Mouse (Mus musculus) left cerebral cortex, postnatal 36 days (tissue): ENCODE results near the gene Asb2. TPM values are rescaled to one million over a fixed set of nuclear protein-coding genes. Genes with fewer than 3 reads are reported as not detected.
A peak's percentile ranks its signal among the peaks of the same experiment; 100 is the strongest.

Experiments
- DNase-seq, 2 experiments: peaks; one replicate each; pipeline ENCODE4 v3.0.0; 2021 to 2022; ENCODE audit warnings: low spot score in 2 of 2, mixed read lengths in 1 of 2
- intact Hi-C: fragments of 180-260 bp; cut with DNase I; formaldehyde crosslinking; loops from one replicate; pipeline ENCODE4 v1.15.1; 2025
- total RNA-seq, 2 experiments: library from RNA; stranded (reverse); gene quantifications; 2 replicates each; pipeline ENCODE4 v1.2.3; 2021

Gene Asb2
- total RNA-seq, 2 experiments from 2014 or later: 2.8 to 4.0 TPM

DNA sequence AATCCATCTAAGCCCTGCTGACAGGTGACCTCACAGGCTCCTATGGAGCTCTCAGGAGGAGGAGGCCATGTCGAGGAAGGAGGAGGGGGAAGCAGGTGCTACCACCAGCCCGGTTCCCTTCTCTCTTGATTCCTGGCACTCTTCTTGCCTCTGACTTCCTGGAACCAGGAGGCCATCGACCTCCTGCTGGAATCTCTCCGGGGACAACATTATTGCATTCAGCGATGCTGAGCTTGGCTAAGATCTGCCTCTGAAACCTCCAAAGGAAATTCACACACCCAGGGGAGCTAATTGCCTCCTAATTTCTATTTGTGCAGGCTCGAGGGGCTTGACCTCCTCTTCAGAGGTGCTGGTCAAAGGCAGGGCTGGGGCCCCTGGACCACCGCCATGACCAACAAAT lies 28.7 kb downstream of the Asb2 start:
- intact Hi-C loops: no loop called here
- no peak for DNase-seq

DNA sequence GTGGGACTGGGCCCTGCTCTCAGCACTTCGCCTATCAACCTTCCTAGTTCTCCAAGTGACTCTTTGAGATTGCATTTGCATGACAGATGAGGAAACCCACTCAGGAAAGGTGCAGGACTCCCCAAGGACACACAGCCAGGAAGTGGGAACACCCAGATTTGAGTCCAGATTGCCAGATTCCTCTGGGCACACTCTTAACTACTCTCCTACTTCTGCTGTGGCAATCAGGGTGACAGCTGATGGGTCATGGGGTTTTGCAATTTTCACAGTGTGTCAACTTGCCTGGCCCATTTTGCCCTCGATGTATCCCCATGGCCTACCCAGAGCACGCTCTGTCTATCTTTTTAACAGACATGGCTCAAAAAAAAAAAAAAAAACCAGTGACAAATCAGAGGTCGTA lies 29.2 kb downstream of the Asb2 start:
- intact Hi-C loops: no loop called here
- no peak for DNase-seq

DNA sequence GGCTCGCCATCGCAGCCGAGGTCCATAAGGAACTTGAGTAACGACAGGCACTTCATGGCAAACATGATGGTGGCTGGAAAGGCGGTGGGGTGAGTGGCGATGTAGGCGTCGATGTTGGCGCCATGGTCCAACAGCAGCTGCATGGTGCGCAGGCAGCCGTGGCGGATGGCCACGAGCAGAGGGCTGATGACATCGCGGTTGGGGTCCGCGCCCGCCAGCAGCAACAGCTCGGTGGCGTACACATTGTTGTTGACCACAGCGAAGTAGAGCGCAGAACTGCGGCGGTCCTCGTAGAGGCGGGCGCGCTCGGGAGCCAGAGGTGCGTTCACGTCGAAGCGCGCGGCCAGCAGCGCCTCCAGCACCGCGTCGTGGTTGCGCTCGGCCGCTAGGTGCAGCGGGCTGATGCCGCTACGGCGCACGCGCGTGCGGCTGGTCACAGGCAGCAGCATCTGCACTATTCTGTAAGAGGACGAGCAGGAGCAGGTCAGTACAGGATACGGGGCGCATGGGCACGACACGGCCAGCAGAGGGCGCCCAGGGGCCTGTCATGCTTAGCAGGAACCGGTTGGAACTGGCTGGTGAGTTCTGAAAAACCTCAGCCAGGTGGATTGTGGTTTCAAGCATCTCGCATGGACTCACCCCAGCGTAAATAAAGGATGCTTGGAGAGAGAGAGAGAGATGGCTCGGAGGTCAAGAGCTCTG lies 30.5 kb downstream of the Asb2 start:
- peak; percentile 82 to 86 for DNase-seq
- intact Hi-C loops: no loop called here

DNA sequence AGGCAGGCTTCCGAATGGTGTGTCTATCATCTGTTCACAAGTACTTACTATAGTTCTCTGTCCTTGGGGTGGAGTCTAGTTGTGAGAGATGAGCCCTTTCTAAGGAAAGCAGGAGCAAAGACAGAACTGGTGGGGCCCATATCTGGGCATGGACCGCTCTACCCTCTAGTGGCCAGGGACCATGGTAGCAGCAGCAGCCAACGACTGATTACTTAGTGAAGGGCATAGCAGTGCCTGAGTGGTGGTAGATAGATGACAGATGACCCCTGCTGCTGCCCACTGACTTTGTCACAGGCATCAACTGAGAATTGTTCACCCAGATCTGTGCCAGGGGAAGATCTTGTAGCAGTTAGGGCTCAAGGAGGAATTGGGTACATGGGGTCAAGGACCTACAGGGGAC lies 33.0 kb downstream of the Asb2 start:
- intact Hi-C loops: no loop called here
- DNase-seq: no peak

DNA sequence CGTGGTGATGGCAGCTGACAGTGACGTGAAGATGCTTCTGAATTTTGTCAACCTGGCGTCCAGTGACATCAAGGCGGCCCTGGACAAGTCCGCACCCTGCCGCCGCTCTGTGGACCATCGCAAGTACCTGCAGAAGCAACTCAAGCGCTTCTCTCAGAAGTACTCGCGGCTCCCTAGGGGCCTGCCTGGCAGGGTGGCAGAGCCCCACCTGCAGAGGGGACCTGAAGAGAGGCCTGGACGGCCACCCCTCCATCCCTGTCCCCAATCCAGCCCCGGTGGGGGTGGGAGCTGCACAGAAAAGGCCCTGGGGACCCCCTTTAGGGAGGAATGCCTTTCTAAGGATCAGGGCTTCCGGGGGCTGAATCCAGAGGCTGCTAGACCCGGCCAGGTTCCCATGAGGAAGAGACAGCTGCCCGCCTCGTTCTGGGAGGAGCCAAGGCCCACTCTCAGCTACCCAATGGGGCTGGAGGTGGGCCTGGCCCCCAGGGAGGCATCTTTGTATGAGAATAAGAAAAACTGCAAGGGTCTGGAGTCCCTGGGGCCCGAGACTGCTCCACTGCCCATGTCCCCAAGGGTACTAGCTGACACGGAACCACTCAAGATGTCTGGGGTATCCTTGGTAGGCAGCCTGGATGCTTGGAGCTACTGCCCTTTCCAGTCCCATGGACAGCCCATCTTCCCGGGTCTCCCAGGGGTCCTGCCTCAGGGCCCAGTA lies 39.8 kb downstream of the Asb2 start:
- no peak for DNase-seq
- intact Hi-C loops: loop anchor here (5.0 kb wide), 1 partner anchor 36 kb away; no protein-coding TSS in a partner anchor

DNA sequence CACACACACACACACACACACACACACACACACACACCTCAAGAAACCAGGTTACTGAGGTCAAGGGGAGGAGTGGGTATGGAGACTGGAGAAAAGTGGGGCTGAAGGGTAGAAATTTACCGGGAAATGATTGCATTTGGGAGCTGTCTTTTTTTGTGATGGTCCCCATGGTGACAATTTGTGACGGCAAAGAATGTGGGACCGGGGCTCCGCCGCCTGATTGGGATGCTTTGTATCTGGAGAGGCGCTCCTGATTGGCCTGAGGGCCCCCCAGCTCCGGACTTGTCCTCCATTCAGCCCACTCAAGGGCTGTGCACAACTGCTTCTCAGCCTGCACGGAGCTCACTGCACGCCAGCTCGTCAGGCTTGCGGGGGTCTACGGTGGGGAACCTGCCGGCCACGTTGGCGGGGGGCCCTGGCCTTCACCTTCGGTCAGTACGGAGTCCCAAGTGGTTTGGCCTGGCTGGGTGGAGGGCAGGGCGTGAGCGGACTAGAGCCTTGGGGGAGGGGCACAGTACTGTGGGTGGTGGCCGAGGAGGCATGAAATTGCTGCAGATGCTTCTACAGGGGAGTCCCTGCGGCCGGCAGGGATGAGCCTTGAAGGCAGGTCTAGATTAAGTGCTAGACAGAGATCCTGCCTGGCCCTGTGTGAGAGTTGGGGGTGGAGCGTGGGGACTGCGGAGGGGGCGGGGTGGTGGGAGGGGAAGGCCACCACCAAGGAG lies 41.0 kb downstream of the Asb2 start:
- no peak for DNase-seq
- intact Hi-C loops: loop anchor here (5.0 kb wide), 1 partner anchor 38 kb away; no protein-coding TSS in a partner anchor

DNA sequence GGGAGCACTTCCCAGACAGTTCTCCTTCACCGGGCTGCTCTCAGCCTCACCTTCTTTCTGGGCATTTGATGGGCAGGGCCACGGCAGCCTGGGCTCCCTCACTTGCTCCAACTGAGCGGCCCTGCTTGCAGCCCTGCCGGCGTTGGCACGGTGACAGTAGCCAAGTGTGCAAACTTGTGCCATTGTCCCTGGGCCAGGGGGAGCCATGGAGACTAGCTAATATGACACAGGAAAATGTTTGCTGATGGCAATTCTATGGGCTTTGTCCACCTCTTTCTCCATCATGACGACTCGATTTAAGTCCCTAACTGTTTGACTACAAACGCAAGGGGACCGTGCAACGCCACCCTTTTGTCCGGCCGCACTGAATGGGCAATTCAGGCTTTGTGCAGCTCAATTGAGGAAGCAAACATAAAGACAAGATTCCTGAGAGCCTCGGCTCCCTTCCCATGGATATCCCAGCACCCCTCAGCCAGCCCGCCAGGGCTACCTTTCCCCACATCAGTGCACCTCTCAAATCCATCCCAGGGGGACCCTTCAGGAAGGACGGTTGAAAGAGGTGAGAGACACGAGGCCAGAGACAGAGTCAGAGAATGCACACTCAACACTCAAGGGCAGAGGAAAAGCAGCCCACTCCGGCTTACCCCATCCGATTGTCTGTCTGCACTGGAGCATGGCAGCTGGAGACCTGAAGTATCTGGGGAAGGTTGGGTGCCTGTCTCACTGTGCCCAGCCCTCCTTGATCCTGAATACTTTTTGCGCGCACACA lies 41.7 kb downstream of the Asb2 start:
- intact Hi-C loops: no loop called here
- no peak for DNase-seq

DNA sequence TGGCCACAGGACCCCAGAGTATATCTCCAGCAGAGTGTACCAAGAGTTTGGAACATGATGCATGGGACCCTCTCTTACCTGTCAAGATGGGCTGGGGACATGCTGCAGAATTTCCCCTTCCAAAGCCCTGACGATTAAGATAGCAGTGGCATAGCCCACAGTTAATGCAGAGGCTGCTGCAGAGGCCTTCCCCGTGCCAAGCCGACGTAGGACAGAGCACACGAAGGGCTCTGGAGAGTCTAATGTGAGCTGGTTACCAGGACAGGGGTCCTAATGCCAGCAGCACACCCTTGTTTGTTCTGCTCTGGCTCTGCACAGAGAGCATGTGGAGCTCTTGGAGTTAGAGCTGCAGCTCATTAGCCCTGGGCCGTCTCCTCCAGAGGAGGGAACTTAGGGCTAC lies 42.5 kb downstream of the Asb2 start:
- no peak for DNase-seq
- intact Hi-C loops: no loop called here

DNA sequence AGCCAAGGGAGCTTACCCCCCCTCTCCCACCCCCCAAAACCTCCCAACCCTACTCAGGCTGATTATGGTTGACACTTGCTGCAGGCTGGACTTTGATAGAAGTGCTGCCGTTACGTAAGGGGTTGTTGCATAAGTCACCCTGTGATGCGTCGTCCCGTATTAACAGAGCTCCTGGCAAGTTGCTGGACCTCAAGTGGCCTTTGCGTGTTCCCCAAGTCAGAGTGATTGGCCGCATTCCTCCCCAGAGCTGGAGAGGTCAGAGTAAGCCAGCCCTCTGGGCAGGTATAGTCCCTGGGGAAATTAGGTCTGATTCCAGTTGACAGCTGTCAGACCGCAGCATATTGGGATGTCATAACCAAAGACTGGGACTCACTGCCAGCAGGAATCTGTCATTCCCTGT lies 43.9 kb downstream of the Asb2 start:
- DNase-seq: no peak
- intact Hi-C loops: no loop called here

DNA sequence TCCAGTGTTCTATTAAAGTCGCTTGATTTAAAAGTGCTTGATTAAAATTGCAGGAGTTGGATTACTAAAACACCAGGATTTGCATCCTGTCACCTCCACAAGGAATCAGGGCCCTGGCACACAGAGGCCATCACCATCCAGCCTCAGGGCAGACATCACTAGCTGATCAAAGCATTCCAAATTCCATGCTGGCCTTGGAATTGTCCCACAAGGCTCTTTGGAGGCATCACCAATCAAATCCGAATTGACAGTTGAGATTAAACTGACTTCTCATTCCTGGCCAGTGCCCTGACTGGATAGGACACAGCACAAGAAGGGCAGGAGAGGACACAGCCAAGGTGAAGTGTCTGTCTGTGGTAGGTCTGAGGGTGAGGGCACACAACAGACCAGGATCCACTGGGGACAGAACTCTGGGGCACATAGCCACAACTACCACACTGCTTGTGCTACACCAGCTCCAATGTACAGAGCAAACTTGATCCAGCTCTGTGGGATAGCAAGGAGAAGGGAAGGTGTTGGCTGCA lies 45.0 kb downstream of the Asb2 start, which contains the start of gene Fam181a:
Fam181a (plus strand) TSS at position 232 of the 524 bp plus-strand sequence.
- intact Hi-C loops: no loop called here
- no peak for DNase-seq

DNA sequence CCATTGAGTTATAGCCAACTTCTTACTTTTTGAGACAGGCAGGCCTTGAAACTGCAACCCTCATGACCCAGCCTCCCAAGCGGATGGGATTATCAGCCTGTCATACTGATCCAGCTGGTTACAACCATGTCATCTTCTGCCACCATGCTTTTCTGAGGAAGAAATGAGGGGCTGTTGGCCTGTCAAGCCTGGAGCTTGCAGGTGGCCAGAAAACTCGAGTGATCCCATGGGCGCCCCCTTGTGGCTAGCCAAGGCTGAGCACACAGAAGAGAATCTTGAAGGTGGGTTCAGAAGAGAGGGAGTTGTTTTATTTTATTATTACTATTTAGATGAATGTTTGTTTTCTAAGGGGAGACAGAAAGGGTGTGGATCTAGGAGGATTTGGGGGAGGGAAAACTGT lies 49.1 kb downstream of the Asb2 start:
- intact Hi-C loops: no loop called here
- DNase-seq: no peak

DNA sequence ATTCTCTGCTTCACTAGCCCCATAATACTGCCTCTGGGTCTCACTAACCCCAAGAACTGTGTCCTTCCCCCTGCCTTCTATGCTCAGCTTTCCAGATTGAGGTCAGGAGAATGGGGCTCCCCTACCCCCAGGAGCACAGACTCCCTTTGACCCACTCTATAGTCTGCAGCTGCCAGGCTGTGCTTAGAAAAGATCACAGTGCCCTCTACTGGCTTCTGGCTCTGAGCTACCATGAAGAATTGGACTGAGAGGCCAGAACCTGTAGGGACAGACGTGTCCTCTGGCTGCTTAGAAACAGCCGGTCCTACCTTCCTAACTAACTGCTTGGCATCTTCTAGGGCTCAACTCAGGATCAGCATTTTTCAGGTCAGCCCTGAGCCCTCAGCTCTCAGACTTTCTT lies 49.6 kb downstream of the Asb2 start:
- DNase-seq: no peak
- intact Hi-C loops: no loop called here

DNA sequence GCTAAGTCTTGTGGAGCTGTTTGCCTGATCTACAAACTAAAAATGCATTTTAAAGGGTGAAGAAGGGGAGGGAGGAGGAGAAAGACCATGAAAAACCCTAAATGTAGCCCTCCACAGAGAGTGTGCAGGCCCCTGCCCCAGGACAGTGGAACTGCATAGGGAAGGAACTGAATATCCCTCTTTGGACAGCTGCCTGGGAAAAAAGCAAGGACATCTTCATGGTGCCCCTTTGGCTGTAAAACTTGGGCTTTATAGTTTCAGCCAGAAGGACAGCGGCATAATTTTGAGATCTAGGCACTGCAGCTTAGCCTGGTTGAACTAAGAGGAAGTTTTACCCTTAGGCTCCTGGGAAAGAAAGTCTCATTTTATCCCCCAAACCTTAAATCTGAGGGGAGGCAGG lies 52.8 kb downstream of the Asb2 start:
- intact Hi-C loops: loop anchor here (5.0 kb wide), 2 partner anchors 41 to 61 kb away; partner anchors contain the start of gene Prima1
- no peak for DNase-seq

DNA sequence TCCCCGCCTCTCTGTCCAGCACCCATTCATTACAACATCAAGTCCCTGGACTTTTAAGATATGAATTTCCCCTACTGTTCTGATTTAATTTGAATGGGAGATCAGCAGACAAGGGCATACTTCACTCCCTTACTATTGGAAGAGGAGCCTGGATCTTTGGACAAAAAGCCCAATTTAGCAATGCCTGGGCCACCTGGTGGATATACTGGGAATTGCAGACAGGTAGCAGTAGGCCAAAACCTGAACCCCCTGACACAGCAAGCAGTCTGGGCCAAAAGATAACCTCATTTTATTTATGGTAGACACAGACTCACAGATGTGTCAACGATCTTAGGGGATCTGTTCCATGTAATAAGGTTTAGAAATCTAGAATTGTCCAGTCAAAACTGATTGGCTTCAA lies 54.2 kb downstream of the Asb2 start:
- peak; percentile 55 to 57 for DNase-seq
- intact Hi-C loops: loop anchor here (1.0 to 5.0 kb wide), 3 partner anchors 39 to 159 kb away; partner anchors contain the start of gene Prima1

DNA sequence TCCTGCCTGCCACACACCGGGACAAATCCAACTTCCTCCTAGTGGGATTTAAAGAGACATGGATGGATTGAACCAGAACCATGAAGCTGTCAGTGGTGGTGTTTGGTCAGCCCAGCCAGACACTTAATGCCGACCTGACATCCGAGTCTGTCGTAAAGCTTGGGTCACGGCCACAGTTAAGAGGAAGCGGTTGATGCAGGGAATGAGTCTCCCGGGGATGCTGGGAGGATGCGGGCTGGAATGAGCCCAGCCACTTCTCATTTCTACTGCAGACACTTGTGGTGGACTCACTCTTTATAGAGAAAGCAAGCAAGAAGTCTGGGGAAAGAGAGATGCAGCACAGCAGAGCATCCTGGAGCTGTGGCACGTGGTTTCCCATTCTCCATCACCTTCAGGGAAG lies 55.3 kb downstream of the Asb2 start:
- DNase-seq: no peak
- intact Hi-C loops: loop anchor here (5.0 kb wide), 2 partner anchors 38 to 58 kb away; partner anchors contain the start of gene Prima1

DNA sequence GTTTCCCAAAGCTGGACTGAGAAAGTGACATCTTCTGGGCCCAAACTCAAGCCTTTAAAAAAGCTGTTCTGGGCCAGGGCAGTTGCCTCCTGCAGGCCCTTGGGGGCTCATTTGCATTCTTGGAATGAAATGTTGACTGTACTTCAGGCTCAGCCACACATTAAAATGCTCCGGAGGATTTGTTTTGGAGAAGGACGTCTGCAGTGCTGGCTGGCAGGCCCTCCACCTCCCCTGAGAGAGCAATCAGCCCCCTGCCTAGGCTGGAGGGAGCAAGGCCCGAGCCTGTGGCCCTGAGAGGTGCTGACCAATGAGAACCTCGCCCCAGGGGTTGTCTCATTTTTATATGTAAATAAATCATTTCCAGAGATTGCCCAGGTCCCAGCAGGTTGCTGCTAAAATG lies 59.5 kb downstream of the Asb2 start:
- DNase-seq: no peak
- intact Hi-C loops: no loop called here

DNA sequence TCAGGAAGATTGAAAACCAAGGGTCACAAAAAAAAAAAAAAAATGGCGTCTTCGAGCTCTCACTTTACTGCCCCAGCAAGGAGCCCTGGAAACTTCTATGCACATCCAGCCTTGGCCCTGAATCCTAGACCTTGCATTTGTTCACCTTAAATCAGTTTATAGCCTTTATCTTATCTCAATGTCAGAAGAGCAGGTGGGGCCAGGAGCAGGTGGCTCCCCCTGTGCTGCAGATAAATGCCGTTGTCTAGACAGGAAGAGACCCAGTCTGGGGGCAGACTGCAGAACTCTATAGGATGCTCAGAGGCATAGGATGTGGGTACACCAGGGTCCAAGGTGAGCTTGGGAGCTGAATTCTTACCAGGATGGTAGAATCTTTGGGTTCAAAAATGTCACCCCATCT lies 63.4 kb downstream of the Asb2 start:
- DNase-seq: no peak
- intact Hi-C loops: no loop called here

DNA sequence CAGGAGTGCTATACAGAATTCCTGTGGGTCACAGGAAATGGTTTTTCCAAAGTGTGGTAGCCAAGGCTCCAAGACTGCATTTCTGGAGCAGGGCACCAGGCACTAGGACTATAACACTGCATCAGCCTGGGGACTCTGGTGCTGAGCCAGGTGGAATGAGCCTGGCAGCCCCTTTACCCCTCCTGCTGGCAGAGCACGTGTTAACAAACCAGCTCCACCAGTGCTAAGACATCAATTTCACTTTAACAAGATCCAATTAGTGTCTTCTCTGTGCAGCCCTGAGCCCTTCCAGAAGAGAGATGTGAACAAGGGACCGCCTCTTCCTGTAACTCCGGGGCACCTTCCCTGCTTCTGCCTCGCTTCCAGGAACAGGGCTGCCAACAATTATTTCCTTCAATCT lies 68.5 kb downstream of the Asb2 start:
- intact Hi-C loops: no loop called here
- no peak for DNase-seq

DNA sequence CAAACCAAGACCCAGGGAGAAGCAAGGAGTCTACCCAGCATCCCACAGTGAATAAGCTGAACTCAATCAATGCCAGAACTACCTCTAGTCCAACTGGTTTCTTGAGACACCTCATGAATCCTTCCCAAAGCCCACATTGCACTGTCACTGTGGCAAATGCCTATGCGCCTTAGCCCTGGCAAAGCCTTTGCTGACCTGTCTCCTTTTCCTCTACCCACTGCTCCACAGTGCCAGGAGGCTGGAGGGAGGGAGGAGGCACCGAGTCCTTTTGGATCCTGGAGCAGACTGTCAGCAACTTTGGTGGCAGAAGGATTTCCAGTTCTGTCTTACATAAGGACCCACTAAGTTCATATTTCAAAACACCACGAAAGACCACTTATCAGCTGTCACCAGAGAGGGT lies 72.4 kb downstream of the Asb2 start:
- DNase-seq: no peak
- intact Hi-C loops: no loop called here

DNA sequence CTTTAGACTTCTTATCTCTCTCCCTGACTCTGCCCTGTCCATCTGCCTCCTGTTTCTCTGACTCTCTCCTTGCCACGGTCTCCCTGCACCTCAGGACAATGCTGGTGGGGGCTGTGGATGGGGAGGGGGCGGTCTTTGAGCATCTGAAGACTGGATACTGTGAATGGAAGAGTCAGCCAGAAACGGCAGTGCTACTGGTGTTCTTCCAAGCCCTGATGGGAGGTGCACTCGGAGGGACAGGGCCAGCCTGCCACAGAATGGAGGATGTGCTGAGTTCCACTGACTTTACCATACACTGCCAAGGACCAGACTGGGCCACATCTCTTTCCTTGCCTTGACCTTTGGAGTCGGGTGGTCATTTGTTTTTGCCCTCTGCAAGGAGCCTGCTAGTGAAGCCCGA lies 72.9 kb downstream of the Asb2 start:
- intact Hi-C loops: no loop called here
- no peak for DNase-seq
